ENCODE assay signal across 8 mouse cellular contexts in genomic region chr19:12597073-12597405, GRCm38 (mm10). TPM values are rescaled to one million over a fixed set of nuclear protein-coding genes. Genes with fewer than 3 reads are reported as not detected.
DNase-seq lines count a peak whose midpoint lies in the region; ATAC-seq and TF ChIP-seq lines count a peak whose summit lies in the region.

No protein-coding gene starts in this region.

- DNase-seq in liver, adult 2 months (ENCODE audit: extremely low read depth, low read depth, low spot score), result peak; percentile 84
- DNase-seq in liver, embryonic 11.5 days (ENCODE audit: low spot score), result no peak
- DNase-seq in kidney, adult 18-20 months, result peak; percentile 63
- no peak for DNase-seq in cerebellum, postnatal 36 days
- no peak for DNase-seq in urinary bladder, postnatal 10 days (ENCODE audit: low spot score)
- DNase-seq in thymus, postnatal 25 days, result no peak

- TF ChIP-seq POLR2A in liver, adult 2 months (IDR thresholded peaks at IDR 0.05; ENCODE audit: extremely low read depth, insufficient read depth, low read length), result 0 out of 2 replicates have a peak, but pooled peaks have one; percentile 4

- peaks cover 5% of the 10 kb centered on the region for H3K4me1 ChIP-seq in liver, adult 2 months (ENCODE audit: control insufficient read depth, insufficient read depth, low read length)
- no peaks in the 10 kb centered on the region for H3K4me1 ChIP-seq in liver, embryonic 11.5 days (replicated peaks; ENCODE audit: control insufficient read depth, insufficient read depth, low read length)
- H3K4me1 ChIP-seq in forebrain, embryonic 16.5 days (replicated peaks; ENCODE audit: control insufficient read depth, insufficient read depth, low read length), result peaks cover 4% of the 10 kb centered on the region
- peaks cover 16% of the 10 kb centered on the region for H3K4me1 ChIP-seq in midbrain, embryonic 15.5 days

- ATAC-seq in liver, embryonic 11.5 days (replicated peaks; ENCODE audit: low FRiP score), result no peak
- no peak for ATAC-seq in forebrain, embryonic 16.5 days
- ATAC-seq in midbrain, embryonic 15.5 days (replicated peaks), result no peak

- no peak overlapping the region for H3K4me2 ChIP-seq in liver, embryonic 11.5 days
- peak overlapping the region; percentile 99 for H3K4me2 ChIP-seq in forebrain, embryonic 16.5 days (ENCODE audit: low read length)
- H3K4me2 ChIP-seq in midbrain, embryonic 15.5 days, result peak overlapping the region; percentile 87

- no peaks in the 10 kb centered on the region for H3K27me3 ChIP-seq in liver, adult 2 months (ENCODE audit: control insufficient read depth, insufficient read depth, low read length)
- H3K27me3 ChIP-seq in liver, embryonic 11.5 days (replicated peaks; ENCODE audit: control insufficient read depth, insufficient read depth, low read length), result 0 out of 2 replicates have a peak, but pooled peaks cover 3% of the 10 kb centered on the region
- no peaks in the 10 kb centered on the region for H3K27me3 ChIP-seq in forebrain, embryonic 16.5 days (replicated peaks; ENCODE audit: control insufficient read depth, insufficient read depth, low read length)
- no peaks in the 10 kb centered on the region for H3K27me3 ChIP-seq in midbrain, embryonic 15.5 days (replicated peaks)

- H3K36me3 ChIP-seq in liver, adult 2 months (ENCODE audit: control insufficient read depth, insufficient read depth, low read length), result no peaks in the 10 kb centered on the region
- no peaks in the 10 kb centered on the region for H3K36me3 ChIP-seq in liver, embryonic 11.5 days (ENCODE audit: control insufficient read depth, insufficient read depth, low read length)
- H3K36me3 ChIP-seq in forebrain, embryonic 16.5 days (ENCODE audit: control insufficient read depth, insufficient read depth), result no peaks in the 10 kb centered on the region
- H3K36me3 ChIP-seq in midbrain, embryonic 15.5 days (replicated peaks), result no peaks in the 10 kb centered on the region

- WGBS in liver, adult 2 months, result 22% methylated on average over 3 of the region's 3 CpGs
- WGBS in liver, embryonic 11.5 days, result 60% methylated on average over 3 of the region's 3 CpGs
- WGBS in forebrain, embryonic 16.5 days, result 65% methylated on average over 3 of the region's 3 CpGs
- 62% methylated on average over 3 of the region's 3 CpGs for WGBS in midbrain, embryonic 15.5 days

- peak overlapping the region; percentile 85 for H3K4me3 ChIP-seq in liver, adult 2 months (ENCODE audit: insufficient read depth, low read depth, low read length)
- H3K4me3 ChIP-seq in liver, embryonic 11.5 days (ENCODE audit: low read depth, low read length), result no peak overlapping the region
- H3K4me3 ChIP-seq in forebrain, embryonic 16.5 days (replicated peaks; ENCODE audit: low read length), result peak overlapping the region; percentile 74; the same call in 1 of the 2 replicates
- peak overlapping the region; percentile 84 for H3K4me3 ChIP-seq in midbrain, embryonic 15.5 days

- peak overlapping the region; percentile 91 for H3K27ac ChIP-seq in liver, adult 2 months (replicated peaks; ENCODE audit: insufficient read depth, low read depth, low read length)
- no peak overlapping the region for H3K27ac ChIP-seq in liver, embryonic 11.5 days (ENCODE audit: low read depth, low read length)
- H3K27ac ChIP-seq in forebrain, embryonic 16.5 days (ENCODE audit: low read length), result no peak overlapping the region
- peak overlapping the region; percentile 89; the same call in 1 of the 2 replicates for H3K27ac ChIP-seq in midbrain, embryonic 15.5 days

- H3K79me2 ChIP-seq in liver, adult 2 months (ENCODE audit: control insufficient read depth, insufficient read depth, low read length), result 0 out of 2 replicates have a peak, but pooled peaks cover 3% of the 10 kb centered on the region

- no peaks in the 10 kb centered on the region for H3K9me3 ChIP-seq in liver, embryonic 11.5 days (ENCODE audit: control insufficient read depth, low read length)
- no peaks in the 10 kb centered on the region for H3K9me3 ChIP-seq in forebrain, embryonic 16.5 days (ENCODE audit: control insufficient read depth, low read length)
- H3K9me3 ChIP-seq in midbrain, embryonic 15.5 days, result no peaks in the 10 kb centered on the region

- no peak for TF ChIP-seq CTCF in liver, adult 2 months (IDR thresholded peaks at IDR 0.05; ENCODE audit: low read depth, low read length)

- H3K9ac ChIP-seq in liver, adult 2 months (ENCODE audit: low read depth, low read length), result peak overlapping the region; percentile 88
- no peak overlapping the region for H3K9ac ChIP-seq in liver, embryonic 11.5 days (ENCODE audit: low read depth, low read length)
- H3K9ac ChIP-seq in forebrain, embryonic 16.5 days (replicated peaks; ENCODE audit: low read depth, low read length), result no peak overlapping the region
- peak overlapping the region; percentile 84; the same call in 1 of the 2 replicates for H3K9ac ChIP-seq in midbrain, embryonic 15.5 days

RNA-seq across cellular contexts. Expression of gene Gm4952, which starts 2.7 kb away (rescaled TPM):
- 91.4 and 132 TPM in 2 replicates for total RNA-seq in liver, adult 2 months (2014; rRNA removed)
- 41.7 and 68.7 TPM in 2 replicates for polyA plus RNA-seq in liver, adult 2 months (2012; rRNA removed)
- 0.23 and 0.78 TPM in 2 replicates for polyA plus RNA-seq in liver, embryonic 11.5 days (2014; fragmentation: Nextera tagmentation; extraction: Ambion mirVana)
- polyA plus RNA-seq in forebrain, embryonic 16.5 days (2015; fragmentation: Nextera tagmentation; extraction: Ambion mirVana), result 0.21 TPM in 1 of 2 replicates, not detected in the other
- polyA plus RNA-seq in midbrain, embryonic 15.5 days (2015; fragmentation: Nextera tagmentation; extraction: Ambion mirVana), result 0.14 TPM in 1 of 2 replicates, not detected in the other

RNA-seq across cellular contexts. Expression of gene Glyat, which starts 36.1 kb away (rescaled TPM):
- total RNA-seq in liver, adult 2 months (2014; rRNA removed), result 233 and 277 TPM in 2 replicates
- 54.6 and 56.1 TPM in 2 replicates for polyA plus RNA-seq in liver, adult 2 months (2012; rRNA removed)
- polyA plus RNA-seq in liver, embryonic 11.5 days (2014; fragmentation: Nextera tagmentation; extraction: Ambion mirVana), result not detected in 2 replicates
- not detected in 2 replicates for polyA plus RNA-seq in forebrain, embryonic 16.5 days (2015; fragmentation: Nextera tagmentation; extraction: Ambion mirVana)
- polyA plus RNA-seq in midbrain, embryonic 15.5 days (2015; fragmentation: Nextera tagmentation; extraction: Ambion mirVana), result not detected in 2 replicates

RNA-seq across cellular contexts. Expression of gene Fam111a, which starts 51.5 kb away (rescaled TPM):
- 2.3 and 2.4 TPM in 2 replicates for total RNA-seq in liver, adult 2 months (2014; rRNA removed)
- polyA plus RNA-seq in liver, adult 2 months (2012; rRNA removed), result 0.12 and 0.24 TPM in 2 replicates
- 44.8 and 47.7 TPM in 2 replicates for polyA plus RNA-seq in liver, embryonic 11.5 days (2014; fragmentation: Nextera tagmentation; extraction: Ambion mirVana)
- polyA plus RNA-seq in forebrain, embryonic 16.5 days (2015; fragmentation: Nextera tagmentation; extraction: Ambion mirVana), result 7.7 and 9.8 TPM in 2 replicates
- polyA plus RNA-seq in midbrain, embryonic 15.5 days (2015; fragmentation: Nextera tagmentation; extraction: Ambion mirVana), result 5.0 and 6.0 TPM in 2 replicates

Comparison
In these comparisons a context has a peak if more than half of its experiments do, and no peak if none do; other contexts are left out.
1. DNase-seq: peak in liver, adult 2 months (single experiment) and kidney, adult 18-20 months (single experiment); none in liver, embryonic 11.5 days (single experiment), cerebellum, postnatal 36 days (0 of 2), urinary bladder, postnatal 10 days (single experiment) and thymus, postnatal 25 days (single experiment).
2. H3K27ac ChIP-seq: peak in liver, adult 2 months (single experiment) and midbrain, embryonic 15.5 days (single experiment); none in liver, embryonic 11.5 days (single experiment) and forebrain, embryonic 16.5 days (single experiment).
3. H3K9ac ChIP-seq: peak in liver, adult 2 months (single experiment) and midbrain, embryonic 15.5 days (single experiment); none in liver, embryonic 11.5 days (single experiment) and forebrain, embryonic 16.5 days (single experiment).
4. RNA of gene Gm4952, which starts 2.7 kb away (polyA plus RNA-seq): 41.7 to 68.7 TPM in liver, adult 2 months; 0.23 to 0.78 TPM in liver, embryonic 11.5 days, 0.14 TPM in midbrain, embryonic 15.5 days and 0.21 TPM in forebrain, embryonic 16.5 days; every median in the first group is over 10 times any median in the second.
5. RNA of gene Glyat, which starts 36.1 kb away (polyA plus RNA-seq): 54.6 to 56.1 TPM in liver, adult 2 months; not detected in liver, embryonic 11.5 days, not detected in forebrain, embryonic 16.5 days and not detected in midbrain, embryonic 15.5 days; every median in the first group is over 10 times any median in the second.